Mouse (Mus musculus) lung, postnatal 14 days (tissue): Measurements from ENCODE around the gene Gm45711.
A peak's percentile ranks its signal among the peaks of the same experiment; 100 is the strongest.
"Not testable (repeated sequence)": the region's sequence is repeated elsewhere in the genome, so short reads cannot be mapped to it uniquely, and the experiment has no call there.

Experiments
- DNase-seq: peaks from one replicate; pipeline ENCODE4 v3.0.0; 2021

Gene Gm45711

DNA sequence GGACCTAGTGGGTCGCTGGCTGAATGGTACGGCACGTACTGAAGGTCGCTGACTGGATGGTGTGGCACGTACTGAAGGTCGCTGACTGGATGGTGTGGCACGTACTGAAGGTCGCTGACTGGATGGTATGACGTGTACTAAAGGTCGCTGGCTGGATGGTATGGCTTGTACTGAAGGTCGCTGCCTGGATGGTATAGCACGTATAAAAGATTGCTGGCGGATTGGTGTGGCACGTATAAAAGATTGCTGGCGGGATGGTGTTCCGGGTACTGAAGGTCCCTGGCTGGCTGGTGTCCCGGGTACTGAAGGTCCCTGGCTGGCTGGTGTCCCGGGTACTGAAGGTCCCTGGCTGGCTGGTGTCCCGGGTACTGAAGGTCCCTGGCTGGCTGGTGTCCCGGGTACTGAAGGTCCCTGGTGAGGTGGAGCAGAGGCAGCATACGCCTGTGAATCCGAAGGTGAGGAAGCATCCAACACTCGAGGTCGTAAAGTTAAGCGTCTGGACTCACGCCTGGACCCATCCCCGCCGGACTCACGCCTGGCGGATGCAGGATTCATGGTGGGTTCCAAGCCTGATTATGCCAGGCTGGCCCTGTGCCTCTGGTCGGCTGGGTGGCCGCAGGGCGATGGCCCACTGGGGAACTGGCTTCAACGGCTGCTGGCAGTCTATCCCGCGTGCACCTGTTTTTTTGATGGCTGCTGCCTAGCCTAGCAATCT lies at the start of gene Gm45711, which contains the start of gene Cmtm1:
TSS of gene Gm45711 (minus strand) at position 641 of the 715 bp plus-strand sequence.
TSS of gene Cmtm1 (minus strand) at position 705 of the 715 bp plus-strand sequence.
- not testable (repeated sequence) for DNase-seq

DNA sequence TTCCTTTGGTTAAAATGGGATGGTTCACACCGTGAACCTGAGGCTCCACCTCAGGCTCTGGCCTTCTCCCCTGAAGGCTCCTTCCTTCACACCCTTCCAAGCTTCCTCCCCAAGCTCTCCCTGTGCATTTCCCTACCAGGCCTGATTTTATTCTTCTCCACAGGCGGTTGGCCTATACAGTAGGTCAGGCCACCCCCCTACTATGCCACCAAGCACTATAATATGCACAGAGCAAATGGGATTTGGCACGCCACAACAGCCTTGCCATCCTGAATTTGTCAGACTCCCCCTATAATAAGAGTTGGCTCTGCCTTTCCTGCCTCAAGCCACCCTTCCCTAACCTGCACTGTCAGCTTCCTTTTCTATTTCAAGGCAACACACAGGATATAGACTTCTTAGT lies 48.8 kb upstream of the Gm45711 start:
- DNase-seq, result no peak

- DNase-seq, result no peak
Observed at GRCm38 (mm10) chr8:104354504-104354903, 44.6 kb upstream of the Gm45711 start.

DNA sequence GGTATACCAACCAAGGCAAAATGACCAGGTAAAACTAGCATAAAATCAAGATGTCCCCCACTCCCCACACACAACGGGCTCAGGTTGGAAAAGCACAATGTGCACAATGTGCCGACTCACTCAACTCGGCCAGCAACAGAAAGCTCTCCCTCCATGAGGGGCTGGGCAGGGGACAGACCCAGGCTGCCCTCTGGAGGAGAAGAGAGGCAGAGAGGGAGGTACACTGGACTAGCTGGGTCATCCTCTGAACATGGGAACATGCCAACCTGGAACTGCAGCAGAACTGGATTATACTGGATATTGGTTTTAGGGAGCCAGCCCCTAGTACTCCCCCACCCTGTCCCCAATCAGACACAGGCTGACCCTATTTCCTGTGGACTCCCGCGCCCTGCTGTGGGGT lies 43.3 kb upstream of the Gm45711 start:
- DNase-seq, result no peak

GRCm38 (mm10) chr8:104350047-104350446 lies 40.2 kb upstream of the Gm45711 start:
- DNase-seq, result no peak

- no peak for DNase-seq
Observed at GRCm38 (mm10) chr8:104348971-104349370, 39.1 kb upstream of the Gm45711 start.

DNA sequence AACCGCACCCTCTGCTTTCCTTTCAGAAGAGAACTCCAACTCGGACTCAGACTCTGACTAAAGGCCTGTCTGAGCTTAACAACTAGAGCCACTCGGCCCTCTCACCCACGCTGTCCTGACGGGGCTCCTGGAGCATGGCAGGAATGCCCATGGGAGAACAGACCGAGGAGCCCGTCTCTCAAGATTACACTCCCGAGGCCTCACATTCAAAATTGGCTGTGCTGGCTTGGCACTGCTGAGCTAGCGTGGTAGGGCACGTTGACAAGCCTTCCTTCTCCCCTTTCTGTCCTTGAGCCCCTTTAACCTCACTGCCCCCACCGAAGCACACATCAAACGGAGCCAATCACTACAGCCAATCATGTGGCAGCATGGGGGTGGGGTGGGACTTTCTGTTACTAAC lies 36.8 kb upstream of the Gm45711 start:
- DNase-seq, result no peak

- no peak for DNase-seq
Observed at GRCm38 (mm10) chr8:104344622-104345021, 34.7 kb upstream of the Gm45711 start.

- DNase-seq, result peak; percentile 92
Observed at GRCm38 (mm10) chr8:104343957-104344356, 34.1 kb upstream of the Gm45711 start.

DNA sequence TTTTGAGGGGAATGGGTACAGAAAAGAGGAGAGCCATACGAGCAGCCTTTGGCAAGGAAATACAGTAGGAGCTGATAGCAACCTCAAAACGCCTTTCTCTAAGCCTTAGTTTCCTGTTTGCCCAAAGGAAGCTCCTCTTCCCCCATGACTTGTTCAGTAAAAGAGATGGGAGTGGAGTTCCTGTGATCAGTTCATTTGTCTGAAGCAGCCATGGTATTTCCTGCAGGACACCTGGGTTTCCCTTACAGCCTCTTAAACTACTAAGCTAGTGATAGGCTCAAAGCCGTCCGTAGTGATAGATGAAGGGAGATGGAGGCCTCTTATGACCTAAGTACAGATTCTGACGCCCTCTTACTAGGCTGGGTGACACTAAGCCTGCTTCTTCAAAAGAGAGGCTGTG lies 32.5 kb upstream of the Gm45711 start:
- no peak for DNase-seq

GRCm38 (mm10) chr8:104341678-104342077 lies 31.8 kb upstream of the Gm45711 start:
- no peak for DNase-seq

DNA sequence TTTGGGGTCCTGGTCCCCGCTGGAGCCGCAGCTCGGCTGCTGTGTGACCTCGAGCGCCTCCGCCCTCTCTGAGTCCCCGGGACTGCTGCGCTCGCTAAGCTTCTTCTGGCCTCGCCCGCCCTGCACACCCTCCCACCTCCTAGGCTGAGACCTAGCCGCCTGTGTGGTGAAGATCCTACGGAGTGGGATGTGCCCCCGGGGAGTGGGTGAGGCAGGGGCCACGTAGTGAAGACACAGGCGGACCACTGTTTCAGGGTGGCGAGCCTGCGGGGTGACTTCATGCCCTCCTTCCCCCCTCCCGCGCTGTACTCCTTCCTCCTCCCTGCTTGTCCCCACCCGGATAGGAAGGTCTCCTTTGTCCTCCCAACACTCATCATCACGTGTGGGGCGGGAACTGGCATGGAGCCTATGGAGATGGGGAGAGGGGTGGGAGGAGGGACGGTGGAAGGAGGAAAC lies 31.3 kb upstream of the Gm45711 start:
- peak; percentile 82 for DNase-seq

GRCm38 (mm10) chr8:104340233-104341105 lies 30.6 kb upstream of the Gm45711 start:
- DNase-seq, result peak; percentile 83

- DNase-seq, result no peak
Observed at GRCm38 (mm10) chr8:104339983-104340232, 30.0 kb upstream of the Gm45711 start.

GRCm38 (mm10) chr8:104339229-104339982 lies 29.5 kb upstream of the Gm45711 start, which contains the start of gene Cmtm3:
Gene Cmtm3 (plus strand): TSS chr8:104339410.
- DNase-seq, result peak; percentile 21

GRCm38 (mm10) chr8:104337890-104338289 lies 28.0 kb upstream of the Gm45711 start:
- no peak for DNase-seq

DNA sequence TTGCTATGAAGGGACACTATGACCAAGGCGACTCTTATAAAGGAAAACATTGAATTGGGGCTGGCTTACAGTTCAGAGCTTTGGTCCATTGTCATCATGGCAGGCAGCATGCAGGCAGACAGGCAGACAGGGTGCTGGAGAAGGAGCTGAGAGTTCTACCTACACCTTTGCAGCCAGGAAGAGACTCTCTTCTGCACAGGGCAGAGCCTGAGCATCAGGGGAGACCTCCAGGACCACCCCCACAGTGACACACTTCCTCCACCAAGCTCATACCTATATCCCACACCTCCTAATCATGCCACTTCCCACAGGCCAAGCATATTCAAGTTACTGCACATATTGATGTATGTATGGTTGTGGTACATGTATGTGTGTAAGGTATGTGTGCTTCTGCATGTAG lies 26.9 kb upstream of the Gm45711 start:
- no peak for DNase-seq

DNA sequence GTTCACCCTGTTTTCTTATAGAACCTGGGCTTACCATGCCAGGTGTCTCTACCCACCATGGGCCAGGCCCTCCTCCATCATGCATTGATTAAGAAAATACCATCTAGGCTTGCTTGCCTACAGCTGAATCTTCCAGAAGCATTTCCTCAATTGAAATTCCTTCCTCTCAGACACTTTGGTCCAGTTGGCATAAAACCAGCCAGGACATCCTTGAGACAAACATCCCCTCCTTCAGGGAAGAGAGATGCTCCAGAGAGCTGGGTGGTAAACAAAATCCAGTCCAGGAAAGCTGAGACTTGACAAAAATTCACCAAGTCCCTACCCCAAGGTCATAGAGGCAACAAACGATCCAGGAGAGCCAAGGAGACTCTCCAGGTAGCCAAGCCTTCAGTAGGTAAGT lies 24.3 kb upstream of the Gm45711 start:
- DNase-seq, result peak; percentile 39

- DNase-seq, result no peak
Observed at GRCm38 (mm10) chr8:104333786-104334185, 23.9 kb upstream of the Gm45711 start.

- DNase-seq, result no peak
Observed at GRCm38 (mm10) chr8:104332665-104333631, 23.1 kb upstream of the Gm45711 start.

DNA sequence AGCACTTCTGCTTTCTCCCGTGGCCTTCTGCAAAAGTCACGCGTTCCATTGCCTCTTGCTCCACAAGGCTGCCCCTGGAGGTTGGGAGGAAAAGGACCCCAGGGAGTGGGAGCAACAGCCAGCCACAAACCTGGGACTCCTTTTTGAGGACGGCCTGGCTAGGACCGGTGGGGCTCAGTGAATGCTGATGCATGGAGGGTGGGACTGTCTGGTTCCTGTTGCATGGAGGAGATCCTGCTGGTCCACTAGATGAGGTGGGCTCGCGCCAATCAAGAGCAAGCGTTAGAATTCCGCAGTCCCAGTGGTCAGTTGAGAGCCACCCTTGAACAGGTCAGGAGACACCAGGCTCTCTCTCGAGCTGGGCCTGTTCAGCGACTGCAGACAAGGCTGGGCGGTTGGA lies 12.0 kb upstream of the Gm45711 start, which contains the start of gene Cmtm2b:
TSS of gene Cmtm2b (plus strand) at position 301 of the 400 bp plus-strand sequence.
- DNase-seq, result not testable (repeated sequence)

DNA sequence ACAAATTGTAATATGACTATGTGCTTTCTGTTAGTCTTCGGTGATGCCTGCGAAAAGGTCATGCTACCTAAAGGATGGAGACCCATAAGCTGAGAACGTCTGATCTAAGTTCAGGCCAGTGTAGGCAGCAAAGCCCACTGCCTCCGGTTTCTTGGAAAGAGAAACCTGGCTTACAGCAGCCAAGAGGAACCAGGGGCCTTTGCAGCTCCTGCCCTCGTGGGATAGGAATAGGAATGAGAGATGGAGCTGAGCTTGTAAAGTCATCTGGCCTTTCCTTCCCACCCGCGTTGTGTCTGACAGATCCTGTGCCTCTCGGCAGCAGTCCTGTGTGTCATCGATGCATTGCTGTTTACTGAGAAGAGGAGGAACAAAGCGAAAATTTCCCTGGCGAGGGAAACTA lies 11.4 kb upstream of the Gm45711 start, which contains the start of gene Gm11020:
TSS of gene Gm11020 (plus strand) at position 301 of the 400 bp plus-strand sequence.
- not testable (repeated sequence) for DNase-seq
